Mouse (Mus musculus) brown adipose tissue, adult 24 weeks (tissue): Measurements from ENCODE around the gene Frrs1l. TPM values are rescaled to one million over a fixed set of nuclear protein-coding genes. Genes with fewer than 3 reads are reported as not detected.

Experiments used
- H3K27ac ChIP-seq: fragments of 200-500 bp; replicated peaks from 2 replicates; pipeline ENCODE4 v1.5.1; 2012; ENCODE audit warnings: low read depth, mild to moderate bottlenecking, low read length
- H3K4me1 ChIP-seq: fragments of 200-500 bp; 2 replicates; pipeline ENCODE4 v1.6.1; 2012; ENCODE audit warnings: low read length, mixed read lengths; ENCODE audit not compliant: control insufficient read depth, insufficient read depth, insufficient read length
- H3K4me3 ChIP-seq: fragments of 200-500 bp; 2 replicates; pipeline ENCODE4 v1.5.1; 2012; ENCODE audit warnings: low read depth, mild to moderate bottlenecking, low read length, moderate library complexity; ENCODE audit not compliant: insufficient read depth
- polyA plus RNA-seq: library from polyadenylated mRNA; stranded (reverse); fragments of >200 nt; gene quantifications from 2 replicates; pipeline ENCODE4 v1.2.4, GENCODE M21; 2012; ENCODE audit not compliant: missing spikeins, insufficient read depth, insufficient read length

The Frrs1l gene
- polyA plus RNA-seq, 1 experiment = not detected

- H3K4me1 ChIP-seq = no peaks in the 10 kb centered on the region
- no peak overlapping the region for H3K27ac ChIP-seq
- no peak overlapping the region for H3K4me3 ChIP-seq
Measured at GRCm38 (mm10) chr4:56914338-56914737, 75.9 kb downstream of the Frrs1l start.

- Histone ChIP-seq H3K4me1 (no peaks in the 10 kb centered on the region), H3K27ac (no peak overlapping the region), H3K4me3 (no peak overlapping the region)
Measured at GRCm38 (mm10) chr4:56912382-56913001, 77.7 kb downstream of the Frrs1l start.

GRCm38 (mm10) chr4:56909568-56909967 is 80.6 kb downstream of the Frrs1l start:
- no peaks in the 10 kb centered on the region for H3K4me1 ChIP-seq
- no peak overlapping the region for H3K27ac ChIP-seq
- no peak overlapping the region for H3K4me3 ChIP-seq

GRCm38 (mm10) chr4:56907671-56908070 is 82.5 kb downstream of the Frrs1l start:
- H3K4me1 ChIP-seq = no peaks in the 10 kb centered on the region
- no peak overlapping the region for H3K4me3 ChIP-seq
- no peak overlapping the region for H3K27ac ChIP-seq

Other genes starting within 250 kb of the Frrs1l start
- gene Actl7b, start 248.9 kb downstream of the Frrs1l start, polyA plus RNA-seq = not detected in 2 replicates
- not detected in 2 replicates for gene Actl7a, start 247.0 kb downstream of the Frrs1l start, polyA plus RNA-seq
- 9.1 and 9.6 TPM in 2 replicates for gene Elp1, start 188.1 kb downstream of the Frrs1l start, polyA plus RNA-seq
- 6.3 and 6.6 TPM in 2 replicates for gene Fam206a, start 188.0 kb downstream of the Frrs1l start, polyA plus RNA-seq
- 5.4 and 7.4 TPM in 2 replicates for gene Ctnnal1, start 125.2 kb downstream of the Frrs1l start, polyA plus RNA-seq
- 7.4 and 17.2 TPM in 2 replicates for gene Tmem245, start 43.0 kb downstream of the Frrs1l start, polyA plus RNA-seq
- 0.75 and 2.3 TPM in 2 replicates for gene Epb41l4b, start 153.0 kb upstream of the Frrs1l start, polyA plus RNA-seq